Mouse (Mus musculus) liver, embryonic 12.5 days (tissue): ENCODE data around the gene Gm9945. TPM values are rescaled to one million over a fixed set of nuclear protein-coding genes. Genes with fewer than 3 reads are reported as not detected.

ENCODE experiments used
- ATAC-seq: fragments of 200-750 bp; cut with Nextera tagmentation; 2 replicates; pipeline ENCODE4 v1.8.0; 2017; ENCODE audit warnings: moderate number of reproducible peaks, mild to moderate bottlenecking, moderate library complexity
- H3K27ac ChIP-seq: fragments of 300-500 bp; sonication (generic); 2 replicates; pipeline ENCODE4 v1.5.1; 2016; ENCODE audit warnings: mild to moderate bottlenecking
- H3K27me3 ChIP-seq: fragments of 300-500 bp; sonication (generic); replicated peaks from 2 replicates; pipeline ENCODE4 v1.6.1; 2016; ENCODE audit warnings: mild to moderate bottlenecking, moderate library complexity
- H3K36me3 ChIP-seq: fragments of 300-500 bp; sonication (generic); 2 replicates; pipeline ENCODE4 v1.6.1; 2016; ENCODE audit warnings: mild to moderate bottlenecking, moderate library complexity
- H3K4me1 ChIP-seq: fragments of 300-500 bp; sonication (generic); 2 replicates; pipeline ENCODE4 v1.6.1; 2016
- H3K4me2 ChIP-seq: fragments of 300-500 bp; sonication (generic); 2 replicates; pipeline ENCODE4 v1.6.1; 2016; ENCODE audit warnings: mild to moderate bottlenecking, moderate library complexity
- H3K4me3 ChIP-seq: fragments of 300-500 bp; sonication (generic); 2 replicates; pipeline ENCODE4 v1.5.1; 2016; ENCODE audit warnings: mild to moderate bottlenecking, moderate library complexity
- H3K9ac ChIP-seq: fragments of 300-500 bp; sonication (generic); 2 replicates; pipeline ENCODE4 v1.6.1; 2016; ENCODE audit warnings: mild to moderate bottlenecking, moderate library complexity
- H3K9me3 ChIP-seq: fragments of 300-500 bp; sonication (generic); replicated peaks from 2 replicates; pipeline ENCODE4 v1.6.1; 2016; ENCODE audit warnings: mild to moderate bottlenecking, moderate library complexity
- WGBS: fragments of 180-500 bp; shearing (Covaris S2); methylation state at CpG from one replicate; pipeline ENCODE4 v1.1.7; 2016; ENCODE audit not compliant: insufficient replicate concordance; 5-methylcytosine and 5-hydroxymethylcytosine counted together
- polyA plus RNA-seq: library from polyadenylated mRNA; unstranded; fragments of >200 nt; fragmentation: Nextera tagmentation; extraction: Ambion mirVana; gene quantifications from 2 replicates; pipeline ENCODE4 v1.2.1, GENCODE M21; 2016

The Gm9945 gene
- 0.14 and 0.48 TPM in 2 replicates for polyA plus RNA-seq

DNA sequence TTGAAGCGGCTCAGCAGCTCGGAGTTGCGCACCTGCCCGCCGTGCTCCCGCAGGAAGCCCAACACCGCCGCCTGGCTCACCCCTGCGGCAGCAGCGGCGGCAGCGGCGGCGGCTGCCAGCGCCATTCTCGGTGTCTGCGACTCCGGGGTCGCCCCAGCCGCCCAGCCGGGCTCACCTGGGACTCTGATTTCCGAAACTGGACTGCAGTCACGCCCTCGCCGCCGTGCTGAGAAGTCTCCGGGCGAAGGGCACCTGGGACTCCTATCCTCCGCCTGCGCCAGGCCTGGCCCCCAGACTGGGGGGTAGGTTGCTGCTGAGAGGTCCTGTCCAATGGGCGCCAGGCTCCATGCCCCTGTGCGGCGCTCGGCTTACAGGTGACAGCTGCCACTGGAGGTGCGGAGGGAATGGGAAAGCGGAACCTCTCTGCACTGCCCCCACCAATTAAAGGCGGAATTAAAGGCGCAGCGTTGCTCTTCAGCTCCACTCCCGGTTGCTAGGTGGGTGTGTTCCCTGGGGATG lies at the start of gene Gm9945, which contains the start of gene Sowaha:
Gene Gm9945, plus strand, starts transcription at position 384 of the 519 bp plus-strand sequence.
Gene Sowaha, minus strand, starts transcription at position 492 of the 519 bp plus-strand sequence.
- ATAC-seq = peak; percentile 63
- H3K4me2 ChIP-seq = peak within 1 kb of the TSS; percentile 88
- peak within 1 kb of the TSS; percentile 83 for H3K9ac ChIP-seq
- peaks cover 56% of the 10 kb centered on the region for H3K27me3 ChIP-seq
- H3K27ac ChIP-seq = peak within 1 kb of the TSS; percentile 99
- 4% methylated on average over 40 of the region's 40 CpGs for WGBS
- H3K4me1 ChIP-seq = peaks cover 67% of the 10 kb centered on the region
- H3K9me3 ChIP-seq = no peaks in the 10 kb centered on the region
- peak within 1 kb of the TSS; percentile 73 for H3K4me3 ChIP-seq
- H3K36me3 ChIP-seq = no peaks in the 10 kb centered on the region; the same call in 1 of the 2 replicates

DNA sequence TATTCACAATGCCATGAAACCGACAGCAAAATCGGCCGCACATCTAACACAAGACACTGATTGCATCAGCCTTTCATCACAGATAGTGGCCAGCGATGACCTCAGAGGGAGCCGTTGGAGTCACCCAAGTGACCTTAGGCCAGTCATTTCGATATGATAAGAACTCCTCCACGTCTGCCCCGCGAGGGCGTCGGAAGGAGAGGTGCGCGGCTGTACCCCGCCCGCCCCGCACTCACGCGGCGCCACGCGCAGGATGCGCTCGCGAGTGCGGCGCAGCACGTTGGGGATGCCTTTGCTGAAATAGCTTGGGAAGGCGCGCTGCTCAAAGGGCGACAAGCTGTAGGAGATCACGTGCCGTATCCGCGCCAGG lies 49.7 kb upstream of the Gm9945 start:
- Histone ChIP-seq H3K4me1 (peaks cover 45% of the 10 kb centered on the region), H3K9ac (peak overlapping the region; percentile 87), H3K4me3 (peak overlapping the region; percentile 99), H3K27ac (peak overlapping the region; percentile 90), H3K4me2 (peak overlapping the region; percentile 90), H3K27me3 (no peaks in the 10 kb centered on the region), H3K36me3 (peaks cover 23% of the 10 kb centered on the region), H3K9me3 (no peaks in the 10 kb centered on the region)
- peak; percentile 39 for ATAC-seq
- WGBS = under 1% methylated on average over 34 of the region's 34 CpGs

GRCm38 (mm10) chr11:53430670-53431346 lies 49.2 kb upstream of the Gm9945 start, which contains the start of the genes Uqcrq and Gdf9:
Uqcrq (minus strand) TSS chr11:53430831.
Gdf9 (plus strand) TSS chr11:53431023.
- peak; percentile 90 for ATAC-seq
- Histone ChIP-seq H3K9me3 (no peaks in the 10 kb centered on the region), H3K27ac (peak within 1 kb of the TSS; percentile 90), H3K4me2 (peak within 1 kb of the TSS; percentile 90), H3K4me1 (peaks cover 45% of the 10 kb centered on the region), H3K4me3 (peak within 1 kb of the TSS; percentile 99), H3K36me3 (peaks cover 21% of the 10 kb centered on the region), H3K27me3 (no peaks in the 10 kb centered on the region), H3K9ac (peak within 1 kb of the TSS; percentile 87)
- WGBS = 2% methylated on average over 43 of the region's 44 CpGs

DNA sequence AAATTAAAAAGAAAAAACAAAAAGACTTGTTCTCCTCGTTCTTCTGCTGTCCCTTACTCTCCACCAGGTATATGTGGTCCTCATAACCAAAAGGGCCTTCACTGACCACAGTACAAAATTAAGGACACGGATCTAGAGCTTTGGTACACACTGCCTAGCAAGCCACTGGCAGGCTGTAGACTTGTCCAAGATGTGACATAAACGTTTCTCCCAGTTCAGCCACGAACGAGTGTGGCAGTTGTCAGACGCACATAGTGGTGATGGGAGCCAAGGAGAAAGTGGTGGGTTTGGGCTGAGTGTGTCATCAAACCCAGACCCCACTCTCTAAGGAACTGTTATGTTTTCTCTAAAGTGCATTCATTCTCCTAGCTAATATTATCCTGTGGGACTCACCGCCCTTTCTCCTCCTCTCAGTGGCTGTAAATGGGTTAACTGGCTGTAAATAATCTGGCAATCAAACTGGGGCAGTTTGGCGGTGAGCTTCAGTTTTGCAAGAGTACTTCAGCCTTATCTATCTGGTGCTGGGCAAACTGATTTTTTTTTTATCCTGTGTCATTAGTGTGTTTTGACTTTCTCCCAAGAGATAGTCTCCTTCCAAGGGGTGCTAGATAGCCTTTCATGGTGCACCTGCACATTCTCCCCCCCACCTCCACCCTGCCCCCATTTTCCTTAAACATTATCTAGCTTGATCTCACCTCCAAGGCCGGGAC lies 48.5 kb upstream of the Gm9945 start:
- 6% methylated on average over 9 of the region's 9 CpGs for WGBS
- H3K4me3 ChIP-seq = peak overlapping the region; percentile 99
- H3K9me3 ChIP-seq = no peaks in the 10 kb centered on the region
- H3K9ac ChIP-seq = peak overlapping the region; percentile 55
- H3K4me2 ChIP-seq = peak overlapping the region; percentile 90
- no peaks in the 10 kb centered on the region for H3K27me3 ChIP-seq
- peak; percentile 22 for ATAC-seq
- H3K27ac ChIP-seq = peak overlapping the region; percentile 90
- peaks cover 20% of the 10 kb centered on the region for H3K36me3 ChIP-seq
- H3K4me1 ChIP-seq = peaks cover 52% of the 10 kb centered on the region

GRCm38 (mm10) chr11:53433057-53433456 lies 46.9 kb upstream of the Gm9945 start:
- WGBS = 18% methylated on average over 6 of the region's 6 CpGs
- 0 out of 2 replicates have a peak overlapping the region, but pooled peaks have one; percentile 4 for H3K4me3 ChIP-seq
- peak overlapping the region; percentile 29; the same call in 1 of the 2 replicates for H3K9ac ChIP-seq
- no peak for ATAC-seq
- peaks cover 12% of the 10 kb centered on the region for H3K36me3 ChIP-seq
- H3K27ac ChIP-seq = 0 out of 2 replicates have a peak overlapping the region, but pooled peaks have one; percentile 24
- H3K4me2 ChIP-seq = peak overlapping the region; percentile 38
- no peaks in the 10 kb centered on the region for H3K9me3 ChIP-seq
- H3K4me1 ChIP-seq = peaks cover 53% of the 10 kb centered on the region
- peaks cover 5% of the 10 kb centered on the region; the same call in 1 of the 2 replicates for H3K27me3 ChIP-seq

DNA sequence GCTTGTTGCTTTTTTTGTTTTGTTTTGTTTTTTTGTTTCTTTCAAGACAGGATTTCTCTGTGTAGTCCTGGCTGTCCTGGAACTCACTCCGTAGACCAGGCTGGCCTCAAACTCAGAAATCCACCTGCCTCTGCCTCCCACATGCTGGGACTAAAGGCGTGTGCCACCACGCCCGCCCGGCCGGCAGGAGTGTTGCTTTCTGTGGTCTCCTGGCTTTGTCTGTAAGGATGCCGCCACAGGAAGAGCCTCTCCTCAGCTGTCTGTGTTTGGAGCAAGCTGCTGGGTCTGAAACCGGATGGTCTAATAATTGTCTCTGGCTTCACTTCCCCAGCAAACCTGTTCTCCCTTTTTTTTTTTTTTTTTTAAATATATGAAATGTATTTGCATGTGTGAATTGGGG lies 44.5 kb upstream of the Gm9945 start:
- ATAC-seq = no peak
- Histone ChIP-seq H3K36me3 (no peaks in the 10 kb centered on the region), H3K27ac (no peak overlapping the region), H3K27me3 (peaks cover 5% of the 10 kb centered on the region; the same call in 1 of the 2 replicates), H3K4me3 (no peak overlapping the region), H3K4me1 (peaks cover 35% of the 10 kb centered on the region), H3K4me2 (no peak overlapping the region), H3K9me3 (no peaks in the 10 kb centered on the region), H3K9ac (no peak overlapping the region)
- 54% methylated on average over 8 of the region's 8 CpGs for WGBS

GRCm38 (mm10) chr11:53436338-53436737 lies 43.6 kb upstream of the Gm9945 start:
- Histone ChIP-seq H3K9ac (no peak overlapping the region), H3K4me3 (no peak overlapping the region), H3K27ac (no peak overlapping the region), H3K4me1 (peaks cover 35% of the 10 kb centered on the region), H3K4me2 (no peak overlapping the region), H3K9me3 (no peaks in the 10 kb centered on the region), H3K27me3 (peaks cover 5% of the 10 kb centered on the region; the same call in 1 of the 2 replicates), H3K36me3 (no peaks in the 10 kb centered on the region)
- 64% methylated on average over 6 of the region's 6 CpGs for WGBS
- no peak for ATAC-seq

GRCm38 (mm10) chr11:53441921-53442320 lies 38.0 kb upstream of the Gm9945 start:
- Histone ChIP-seq H3K9me3 (no peaks in the 10 kb centered on the region), H3K4me3 (0 out of 2 replicates have a peak overlapping the region, but pooled peaks have one; percentile 1), H3K4me1 (peaks cover 25% of the 10 kb centered on the region), H3K36me3 (no peaks in the 10 kb centered on the region), H3K27me3 (peaks cover 5% of the 10 kb centered on the region; the same call in 1 of the 2 replicates), H3K4me2 (peak overlapping the region; percentile 51), H3K9ac (no peak overlapping the region), H3K27ac (peak overlapping the region; percentile 53; the same call in 1 of the 2 replicates)
- peak; percentile 31 for ATAC-seq
- WGBS = under 1% methylated on average over 12 of the region's 12 CpGs

DNA sequence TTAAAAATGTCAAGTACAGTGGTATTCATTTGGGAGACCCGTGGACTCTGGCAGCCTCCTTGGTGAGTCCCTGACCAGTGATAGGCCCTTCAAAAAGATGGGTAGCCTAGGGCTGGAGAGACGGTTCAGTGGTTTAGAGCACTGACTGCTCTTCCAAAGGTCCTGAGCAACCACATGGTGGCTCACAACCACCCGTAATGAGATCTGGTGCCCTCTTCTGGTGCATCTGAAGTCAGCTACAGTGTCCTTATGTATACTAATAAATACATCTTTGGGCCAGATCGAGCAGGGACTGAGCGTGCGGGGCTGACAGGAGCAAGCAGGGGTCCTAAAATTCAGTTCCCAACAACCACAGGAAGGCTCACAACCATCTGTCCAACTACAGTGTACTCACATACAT lies 36.1 kb upstream of the Gm9945 start:
- H3K27me3 ChIP-seq = peaks cover 4% of the 10 kb centered on the region; the same call in 1 of the 2 replicates
- H3K4me3 ChIP-seq = no peak overlapping the region
- ATAC-seq = peak; percentile 43; the same call in 1 of the 2 replicates
- WGBS = 19% methylated on average over 6 of the region's 6 CpGs
- H3K9ac ChIP-seq = no peak overlapping the region
- no peak overlapping the region for H3K4me2 ChIP-seq
- no peaks in the 10 kb centered on the region for H3K36me3 ChIP-seq
- H3K9me3 ChIP-seq = no peaks in the 10 kb centered on the region
- H3K4me1 ChIP-seq = peaks cover 25% of the 10 kb centered on the region
- H3K27ac ChIP-seq = no peak overlapping the region

DNA sequence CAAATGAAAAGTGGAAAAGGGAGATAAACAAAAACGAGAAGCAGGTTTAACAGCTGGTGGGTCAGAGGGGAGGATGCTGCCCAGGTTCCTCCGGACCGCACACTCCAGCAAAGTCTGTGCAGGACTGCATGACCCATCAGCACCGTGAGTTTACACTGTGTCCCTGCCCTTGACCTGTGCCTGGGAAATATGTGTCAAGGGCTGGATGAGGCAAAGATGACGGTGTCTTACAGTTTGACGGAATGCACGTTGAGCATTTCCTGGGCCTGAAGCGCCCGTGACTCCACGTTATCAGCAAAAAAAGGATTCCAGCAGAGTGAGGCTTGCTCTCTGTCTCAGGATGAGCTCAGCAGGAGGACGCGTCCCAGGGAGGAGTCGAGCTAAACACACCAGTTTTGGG lies 34.4 kb upstream of the Gm9945 start:
- peak overlapping the region; percentile 40; the same call in 1 of the 2 replicates for H3K27ac ChIP-seq

GRCm38 (mm10) chr11:53446183-53446582 lies 33.8 kb upstream of the Gm9945 start:
- H3K4me3 ChIP-seq = no peak overlapping the region
- H3K36me3 ChIP-seq = no peaks in the 10 kb centered on the region
- peaks cover 32% of the 10 kb centered on the region for H3K4me1 ChIP-seq
- H3K9me3 ChIP-seq = no peaks in the 10 kb centered on the region
- no peak overlapping the region for H3K9ac ChIP-seq
- no peak overlapping the region for H3K4me2 ChIP-seq
- peaks cover 24% of the 10 kb centered on the region for H3K27me3 ChIP-seq
- H3K27ac ChIP-seq = 0 out of 2 replicates have a peak overlapping the region, but pooled peaks have one; percentile 40
- peak; percentile 66 for ATAC-seq
- WGBS = 84% methylated on average over 13 of the region's 13 CpGs

More for the DNA sequence above, 34.4 kb upstream of the Gm9945 start:
- Histone ChIP-seq H3K9me3 (no peaks in the 10 kb centered on the region), H3K27me3 (peaks cover 18% of the 10 kb centered on the region), H3K4me3 (no peak overlapping the region), H3K4me1 (peaks cover 31% of the 10 kb centered on the region), H3K4me2 (no peak overlapping the region), H3K9ac (no peak overlapping the region), H3K36me3 (no peaks in the 10 kb centered on the region)
- no peak for ATAC-seq
- WGBS = 56% methylated on average over 13 of the region's 13 CpGs
